Mouse (Mus musculus) ES-Bruce4 (cell line): ENCODE measurements around the gene Rab33a.

Experiments
- CTCF ChIP-seq: IDR thresholded peaks from one replicate; pipeline ENCODE4 v1.8.1; 2011; ENCODE audit warnings: low read depth, low read length
- EP300 ChIP-seq: IDR thresholded peaks from 2 replicates; pipeline ENCODE4 v1.6.1; 2011; ENCODE audit warnings: low read depth, low read length; ENCODE audit not compliant: insufficient read depth

- TF ChIP-seq EP300 (no peak), CTCF (no peak)
Measured at GRCm38 (mm10) chrX:48525866-48526265, 6.8 kb downstream of the Rab33a start.
